Mouse (Mus musculus) gastrocnemius, postnatal 4 days (tissue): ENCODE measurements around the gene Chd3. TPM values are rescaled to one million over a fixed set of nuclear protein-coding genes. Genes with fewer than 3 reads are reported as not detected.

Experiments used
- DNase-seq, 2 experiments: peaks; one replicate each; pipeline ENCODE4 v3.0.0; 2021 to 2022; ENCODE audit warnings: low spot score in 2 of 2, mixed read lengths in 2 of 2
- total RNA-seq, 2 experiments: library from RNA; stranded (reverse); gene quantifications; 2 replicates each; pipeline ENCODE4 v1.2.3; 2021

Gene Chd3
- total RNA-seq, 2 experiments from 2014 or later: 73.0 to 80.8 TPM

- DNase-seq: peak in 1 of 2 experiments; percentile 76
Observed at GRCm38 (mm10) chr11:69390400-69391034, 21.3 kb upstream of the Chd3 start.

- DNase-seq: peak in 1 of 2 experiments; percentile 36
Observed at GRCm38 (mm10) chr11:69389531-69390399, 20.6 kb upstream of the Chd3 start.

GRCm38 (mm10) chr11:69388680-69389079 is 19.5 kb upstream of the Chd3 start:
- no peak for DNase-seq

GRCm38 (mm10) chr11:69386758-69387157 is 17.6 kb upstream of the Chd3 start:
- no peak for DNase-seq

DNA sequence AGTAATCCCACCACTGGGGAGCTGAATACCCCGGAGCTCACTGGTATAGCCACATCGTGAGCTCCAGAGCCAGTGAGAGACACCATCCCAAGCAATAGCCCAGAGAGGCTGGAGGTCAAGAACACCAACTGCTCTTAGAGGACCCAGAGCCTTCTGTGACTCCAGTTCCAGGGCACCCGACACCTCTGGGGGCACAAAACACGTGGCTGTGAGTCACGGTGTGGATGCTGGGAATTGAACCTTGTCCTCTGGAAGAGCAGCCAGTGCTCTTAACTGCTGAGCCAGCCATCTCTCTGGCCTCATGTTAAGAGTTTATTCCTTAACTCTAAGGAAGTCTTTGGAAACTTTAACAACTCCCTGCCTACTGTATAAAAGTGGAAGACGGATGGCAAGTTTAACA is 15.8 kb upstream of the Chd3 start:
- DNase-seq: no peak

GRCm38 (mm10) chr11:69382478-69383105 is 13.4 kb upstream of the Chd3 start:
- peak in 1 of 2 experiments; percentile 15 for DNase-seq

DNA sequence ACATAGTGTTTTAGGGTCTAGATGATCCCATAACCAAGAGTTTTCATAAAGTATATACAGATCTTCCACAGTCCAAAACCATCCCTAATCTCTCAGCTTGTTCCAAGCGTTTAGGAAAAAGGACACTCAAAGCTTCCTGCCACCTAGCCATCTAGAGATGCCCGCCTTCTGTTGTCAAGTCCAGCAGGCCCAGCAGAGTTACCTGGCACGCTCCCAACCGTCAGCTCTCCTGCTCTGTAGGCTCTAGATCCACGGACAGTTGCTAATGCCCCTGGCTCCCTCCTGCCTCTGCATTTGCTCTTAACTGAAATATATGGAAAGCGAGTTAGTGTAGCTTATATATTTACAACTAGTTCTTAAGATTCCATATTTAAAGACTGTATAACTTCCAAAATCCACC is 12.2 kb upstream of the Chd3 start:
- DNase-seq: peak in 1 of 2 experiments; percentile 23

GRCm38 (mm10) chr11:69379600-69379999 is 10.4 kb upstream of the Chd3 start:
- DNase-seq: no peak

DNA sequence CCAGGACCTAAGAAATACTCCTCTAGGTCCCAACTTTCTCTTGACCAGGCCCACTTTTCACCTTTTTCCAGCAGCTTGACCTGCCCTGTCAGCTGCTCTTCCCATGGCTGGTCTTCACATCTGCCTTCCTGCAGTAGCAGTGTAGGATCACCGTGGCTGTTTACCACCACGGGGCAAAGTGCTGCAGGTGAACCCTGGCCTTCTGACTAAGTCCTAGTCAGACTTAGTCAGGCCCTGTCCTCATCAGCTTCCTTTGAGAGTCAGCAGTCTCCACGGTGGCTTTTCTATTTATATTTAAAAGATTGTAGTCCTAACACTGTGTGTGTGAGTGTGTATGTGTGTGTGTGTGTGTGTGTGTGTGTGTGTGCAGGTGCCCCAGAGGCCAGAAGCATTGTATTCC is 8.6 kb upstream of the Chd3 start:
- no peak for DNase-seq

DNA sequence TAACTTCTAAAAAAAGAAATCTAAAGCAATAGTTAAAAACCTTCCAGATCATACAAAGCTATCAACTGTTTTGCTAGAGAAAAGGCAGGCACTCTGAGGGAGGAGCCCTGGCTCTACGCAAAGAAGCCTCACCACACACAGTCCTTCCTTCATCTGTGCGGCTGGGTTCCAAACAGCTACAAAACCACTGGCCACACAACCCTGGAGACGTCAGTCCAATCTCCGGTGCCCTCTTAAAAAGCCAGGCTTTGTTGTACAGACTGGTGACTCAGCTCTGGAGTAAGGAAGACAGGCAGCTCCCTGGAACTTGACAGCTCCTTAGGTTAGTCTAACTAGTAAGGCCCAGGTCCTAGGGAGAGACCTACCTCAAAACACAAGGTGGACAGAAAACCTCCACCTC is 6.4 kb upstream of the Chd3 start:
- no peak for DNase-seq

- DNase-seq: no peak
Observed at GRCm38 (mm10) chr11:69373223-69373965, 4.2 kb upstream of the Chd3 start.

DNA sequence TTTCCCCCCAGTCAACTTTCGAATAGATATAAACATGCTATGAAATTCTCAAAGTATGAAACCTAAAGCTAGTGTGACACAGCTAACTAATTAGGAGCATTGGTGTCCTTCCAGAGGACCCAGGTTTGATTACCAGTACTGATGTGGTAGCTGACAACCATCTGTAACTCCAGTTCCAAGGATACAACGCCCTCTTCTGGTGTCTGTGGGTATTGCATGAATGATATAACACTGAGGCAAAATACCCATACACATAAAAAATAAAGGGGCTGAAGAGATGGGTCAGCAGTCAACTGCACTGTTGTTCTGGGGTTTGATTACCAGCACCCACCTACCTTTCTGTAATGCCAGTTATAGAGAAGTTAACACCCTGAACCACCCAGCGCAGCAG is 3.6 kb upstream of the Chd3 start:
- DNase-seq: no peak

GRCm38 (mm10) chr11:69372056-69372779 is 3.0 kb upstream of the Chd3 start:
- DNase-seq: no peak

GRCm38 (mm10) chr11:69371601-69372000 is 2.4 kb upstream of the Chd3 start:
- no peak for DNase-seq

GRCm38 (mm10) chr11:69370817-69371215 is 1.6 kb upstream of the Chd3 start:
- no peak for DNase-seq

- DNase-seq: no peak
Observed at GRCm38 (mm10) chr11:69369990-69370816, 997 bp upstream of the Chd3 start.

DNA sequence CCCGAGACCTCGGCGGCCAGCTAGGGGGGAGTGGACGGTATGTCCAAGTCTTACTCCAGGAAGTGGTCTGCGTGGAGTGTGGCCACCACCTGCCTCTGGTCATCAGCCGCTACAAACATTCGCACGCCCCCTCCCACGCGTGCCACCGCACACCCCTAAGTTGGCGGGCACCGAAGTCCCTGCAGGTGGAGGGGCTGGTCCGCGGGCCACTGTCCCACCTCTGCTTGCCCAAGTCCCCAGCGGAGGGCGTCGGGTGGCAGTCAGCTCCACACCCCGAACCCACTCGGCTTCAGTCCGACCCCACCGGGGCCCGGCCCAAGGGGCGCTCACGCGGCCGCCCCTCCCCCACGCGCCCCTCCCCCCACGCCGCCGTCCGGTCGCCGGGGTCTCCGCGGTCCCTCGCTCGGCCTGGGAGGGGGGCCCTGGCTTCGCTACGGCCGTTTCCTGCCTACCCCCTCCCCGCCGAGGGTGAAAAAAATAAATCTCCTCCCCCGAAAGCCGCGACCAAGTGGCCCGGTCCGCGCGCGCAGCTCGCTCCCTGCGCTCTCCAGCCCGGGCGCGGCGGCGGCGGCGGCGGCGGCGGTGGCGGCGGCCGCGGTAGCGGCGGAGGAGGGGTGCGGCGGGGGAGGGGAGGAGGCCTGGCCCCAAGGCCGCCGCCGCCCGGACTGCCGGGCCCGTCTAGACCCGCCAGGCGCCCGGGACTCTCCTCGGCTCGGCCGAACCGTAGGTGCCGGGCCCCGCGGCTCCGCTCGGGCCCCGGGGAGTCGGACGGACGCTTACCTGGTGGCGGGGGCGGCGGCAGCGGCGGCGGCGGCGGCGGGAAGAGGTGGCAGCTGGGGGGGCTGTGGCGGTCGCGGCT is 621 bp downstream of the Chd3 start:
- DNase-seq: no peak

DNA sequence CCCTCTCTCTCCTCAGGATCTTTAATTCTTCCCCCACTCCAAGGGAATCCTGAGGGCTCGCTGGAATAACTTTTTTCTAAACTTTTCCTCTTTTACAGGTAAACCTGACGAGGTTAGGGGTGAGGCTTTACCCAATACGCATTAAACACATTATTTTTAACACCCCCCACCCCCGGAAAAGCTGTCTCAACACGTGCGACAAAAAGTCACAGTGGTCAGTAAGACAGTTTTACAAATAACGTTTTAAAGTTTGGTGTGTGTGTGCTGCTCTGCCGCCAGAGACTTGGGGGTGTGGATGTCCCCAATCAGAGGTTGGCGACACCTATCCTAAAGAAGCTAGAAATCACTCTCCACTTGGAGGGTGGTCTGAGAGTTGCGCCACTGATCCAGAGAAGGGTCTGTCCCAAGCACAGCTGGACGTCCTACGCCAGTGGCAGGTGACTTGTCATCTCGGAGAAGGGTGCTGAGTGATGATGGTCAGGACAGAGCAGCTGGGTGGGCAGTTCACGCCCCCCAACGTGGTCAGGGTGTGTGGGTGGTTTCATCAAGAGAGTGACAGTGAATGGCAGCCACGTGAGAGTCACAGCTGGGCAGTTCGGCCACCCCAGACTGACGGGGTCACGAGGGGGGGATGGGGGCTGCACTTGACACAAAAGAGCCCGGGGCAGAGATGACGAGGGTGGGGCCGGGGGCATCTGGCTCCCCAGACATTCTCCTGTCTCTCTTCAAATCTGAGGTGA is 1.4 kb downstream of the Chd3 start:
- DNase-seq: no peak
